Mouse (Mus musculus): ENCODE data around the gene Apba1.

- no peak for TF ChIP-seq POLR2A (IDR thresholded peaks at IDR 0.05; ENCODE audit: borderline replicate concordance, insufficient read depth, low read length)
- TF ChIP-seq CTCF (IDR thresholded peaks at IDR 0.05; ENCODE audit: borderline replicate concordance, insufficient read depth, low read depth, low read length), result no peak
Observed at GRCm38 (mm10) chr19:23903066-23903465, 144.4 kb downstream of the Apba1 start.

Data from cerebellum, adult 2 months (tissue).